Mouse (Mus musculus): ENCODE measurements at regions not wholly inside any gene's neighbourhood (a gene's known extent, or its start where the extent isn't known, plus 50 kb on each side); places are given as distances from the start of the nearest gene placed in this dataset.

GRCm38 (mm10) chr4:47803111-47803510, 241.8 kb upstream of the Nr4a3 start:
- TF ChIP-seq CTCF (IDR thresholded peaks at IDR 0.05; ENCODE audit: borderline replicate concordance, insufficient read depth, low read length), result no peak
- no peak for TF ChIP-seq POLR2A (IDR thresholded peaks at IDR 0.05; ENCODE audit: low read depth, low read length)

All from embryonic fibroblast, embryonic 13.5 days (primary cell).